Mouse (Mus musculus) testis, adult 2 months (tissue): Measurements from ENCODE around the gene Tap1.

Experiments used
- CTCF ChIP-seq: fragments of 200-500 bp; IDR thresholded peaks from 2 replicates; pipeline ENCODE4 v1.5.1; 2012; ENCODE audit warnings: low read depth, mild to moderate bottlenecking, inconsistent platforms, low read length, moderate library complexity; ENCODE audit not compliant: control insufficient read depth, insufficient read depth, insufficient replicate concordance
- POLR2A ChIP-seq: fragments of 200-500 bp; IDR thresholded peaks from 2 replicates; pipeline ENCODE4 v1.6.1; 2012; ENCODE audit warnings: low read depth, mild to moderate bottlenecking, inconsistent platforms, low read length, moderate library complexity; ENCODE audit not compliant: control insufficient read depth

DNA sequence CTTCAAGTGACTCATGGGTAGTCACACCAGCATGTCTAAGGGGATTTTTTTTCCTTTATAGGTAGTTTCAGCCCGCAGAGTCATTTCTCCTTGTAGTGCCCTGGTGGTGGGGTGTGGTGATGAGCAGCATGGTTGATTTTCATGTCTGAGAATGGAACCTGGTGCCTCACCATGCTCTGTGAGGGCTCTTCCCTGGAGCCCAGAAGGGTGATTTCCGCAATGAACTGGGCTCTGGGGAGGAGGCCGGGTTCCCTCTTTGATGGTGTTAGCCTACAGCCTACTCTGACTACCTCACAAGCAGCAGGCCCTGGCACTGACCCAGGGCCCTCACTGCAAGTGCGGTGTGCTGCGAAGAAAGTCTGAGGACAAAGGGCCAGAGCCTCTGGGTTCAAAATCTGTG is 16.1 kb downstream of the Tap1 start, which contains the start of gene Tap2:
- no peak for TF ChIP-seq CTCF
- no peak for TF ChIP-seq POLR2A
